Mouse (Mus musculus): ENCODE results near the gene Bcar1.

GRCm38 (mm10) chr8:111705222-111705621 is 38.4 kb downstream of the Bcar1 start:
- no peak for TF ChIP-seq POLR2A (IDR thresholded peaks at IDR 0.05; ENCODE audit: borderline replicate concordance, control insufficient read depth, low read depth, low read length)
- no peak for TF ChIP-seq CTCF (IDR thresholded peaks at IDR 0.05; ENCODE audit: control insufficient read depth, insufficient read depth, low read length)
